Comparison of ENCODE assay signal across 27 mouse cellular contexts in genomic region chr17:44378391-44378790, GRCm38 (mm10).
DNase-seq lines count a peak whose midpoint lies in the region; ATAC-seq and TF ChIP-seq lines count a peak whose summit lies in the region.
"Had no signal": no experiment of that assay in that cellular context is flagged by ENCODE, and none has a peak within 500 bp of the region (broad histone marks: within the 10 kb centered on the region; RNA-seq: fewer than 3 reads in every experiment).

No protein-coding gene starts in this region.

- TF ChIP-seq CTCF in stomach, postnatal 0 days (IDR thresholded peaks at IDR 0.05; ENCODE audit: low read depth), result no peak

- no peaks in the 10 kb centered on the region for H3K27me3 ChIP-seq in embryonic facial prominence, embryonic 14.5 days (replicated peaks; ENCODE audit: control insufficient read depth, insufficient read depth, low read length)
- H3K27me3 ChIP-seq in embryonic facial prominence, embryonic 10.5 days (replicated peaks; ENCODE audit: low read depth, poor library complexity, severe bottlenecking), result no peaks in the 10 kb centered on the region
- no peaks in the 10 kb centered on the region for H3K27me3 ChIP-seq in stomach, postnatal 0 days (ENCODE audit: control insufficient read depth, insufficient read depth, low read length)
- H3K27me3 ChIP-seq: embryonic facial prominence, embryonic 13.5 days; forebrain, embryonic 13.5 days; heart, embryonic 13.5 days; midbrain, embryonic 15.5 days had no signal

- peak; percentile 75 for DNase-seq in embryonic facial prominence, embryonic 14.5 days (ENCODE audit: low spot score)
- no peak for DNase-seq in embryonic facial prominence, embryonic 10.5 days (ENCODE audit: low spot score)
- DNase-seq in left cerebral cortex, adult 11 months (ENCODE audit: low spot score), result peak; percentile 1
- no peak for DNase-seq in left cerebral cortex, adult 18-20 months (ENCODE audit: low spot score in 2 of 2)
- DNase-seq in brain, adult 2 months (ENCODE audit: low read depth, low spot score), result peak; percentile 47
- DNase-seq in skeletal muscle tissue, adult 2 months (ENCODE audit: low read depth, low spot score), result peak; percentile 17
- no peak for DNase-seq in stomach, postnatal 0 days (ENCODE audit: low spot score)
- DNase-seq: adrenal gland, postnatal 14 days; cerebellum, adult 2 months; embryo, embryonic 11 days; gastrocnemius, postnatal 10 days; heart, postnatal 10 days; kidney, adult 18-20 months; kidney, postnatal 25 days; left cerebral cortex, postnatal 4 days; lung, adult 2 months; lung, postnatal 14 days; thymus, adult 18-20 months; thymus, postnatal 25 days had no signal

- no peaks in the 10 kb centered on the region for H3K9me3 ChIP-seq in embryonic facial prominence, embryonic 14.5 days (ENCODE audit: control insufficient read depth, low read length)
- no peaks in the 10 kb centered on the region for H3K9me3 ChIP-seq in embryonic facial prominence, embryonic 10.5 days
- H3K9me3 ChIP-seq in stomach, postnatal 0 days (ENCODE audit: control insufficient read depth, low read length), result no peaks in the 10 kb centered on the region
- H3K9me3 ChIP-seq: forebrain, embryonic 13.5 days; kidney, embryonic 15.5 days; midbrain, embryonic 15.5 days had no signal

- no peak overlapping the region for H3K4me3 ChIP-seq in embryonic facial prominence, embryonic 14.5 days (ENCODE audit: low read depth, low read length)
- H3K4me3 ChIP-seq in embryonic facial prominence, embryonic 10.5 days, result no peak overlapping the region
- no peak overlapping the region for H3K4me3 ChIP-seq in stomach, postnatal 0 days (ENCODE audit: low read depth, low read length)
- H3K4me3 ChIP-seq: embryonic facial prominence, embryonic 13.5 days; erythroblast, embryonic 14.5 days; forebrain, embryonic 13.5 days; heart, embryonic 13.5 days; kidney, embryonic 15.5 days; midbrain, embryonic 15.5 days had no signal

- WGBS in embryonic facial prominence, embryonic 14.5 days, result 49% methylated on average over 7 of the region's 7 CpGs
- WGBS in embryonic facial prominence, embryonic 10.5 days, result 74% methylated on average over 7 of the region's 7 CpGs
- WGBS in stomach, postnatal 0 days, result 70% methylated on average over 7 of the region's 7 CpGs

- H3K4me1 ChIP-seq in embryonic facial prominence, embryonic 14.5 days (ENCODE audit: control insufficient read depth, insufficient read depth, low read length), result 0 out of 2 replicates have a peak, but pooled peaks cover 4% of the 10 kb centered on the region
- H3K4me1 ChIP-seq in embryonic facial prominence, embryonic 10.5 days, result peaks cover 18% of the 10 kb centered on the region
- no peaks in the 10 kb centered on the region for H3K4me1 ChIP-seq in stomach, postnatal 0 days (replicated peaks; ENCODE audit: control insufficient read depth, insufficient read depth)
- H3K4me1 ChIP-seq: embryonic facial prominence, embryonic 13.5 days; forebrain, embryonic 13.5 days; midbrain, embryonic 15.5 days had no signal

- ATAC-seq in embryonic facial prominence, embryonic 14.5 days (ENCODE audit: low read depth), result peak; percentile 53; the same call in 1 of the 2 replicates
- no peak for ATAC-seq in stomach, postnatal 0 days (ENCODE audit: low FRiP score, low TSS enrichment)
- ATAC-seq: forebrain, embryonic 13.5 days; midbrain, embryonic 15.5 days had no signal

- TF ChIP-seq EP300 in stomach, postnatal 0 days (optimal IDR thresholded peaks at IDR 0.05), result no peak

- no peak overlapping the region for H3K27ac ChIP-seq in embryonic facial prominence, embryonic 14.5 days (replicated peaks; ENCODE audit: low read depth, low read length)
- H3K27ac ChIP-seq in embryonic facial prominence, embryonic 10.5 days (replicated peaks), result no peak overlapping the region
- H3K27ac ChIP-seq in stomach, postnatal 0 days (replicated peaks), result no peak overlapping the region
- H3K27ac ChIP-seq: embryonic facial prominence, embryonic 13.5 days; forebrain, embryonic 13.5 days; heart, embryonic 13.5 days; hindbrain, embryonic 14.5 days; kidney, embryonic 15.5 days; liver, embryonic 14.5 days; midbrain, embryonic 15.5 days had no signal

- no peak overlapping the region for H3K4me2 ChIP-seq in embryonic facial prominence, embryonic 14.5 days (ENCODE audit: low read depth, low read length)
- no peak overlapping the region for H3K4me2 ChIP-seq in stomach, postnatal 0 days (replicated peaks; ENCODE audit: low read depth)
- H3K4me2 ChIP-seq: embryonic facial prominence, embryonic 13.5 days; forebrain, embryonic 13.5 days; heart, embryonic 13.5 days; hindbrain, embryonic 14.5 days; kidney, embryonic 15.5 days; midbrain, embryonic 15.5 days had no signal

- H3K9ac ChIP-seq in embryonic facial prominence, embryonic 14.5 days (ENCODE audit: low read depth, low read length), result no peak overlapping the region
- no peak overlapping the region for H3K9ac ChIP-seq in stomach, postnatal 0 days (ENCODE audit: low read length)
- H3K9ac ChIP-seq: embryonic facial prominence, embryonic 13.5 days; forebrain, embryonic 13.5 days; heart, embryonic 13.5 days; hindbrain, embryonic 14.5 days; kidney, embryonic 15.5 days; liver, embryonic 14.5 days; midbrain, embryonic 15.5 days had no signal

- H3K36me3 ChIP-seq in embryonic facial prominence, embryonic 14.5 days (ENCODE audit: control insufficient read depth, insufficient read depth, low read length), result no peaks in the 10 kb centered on the region
- H3K36me3 ChIP-seq in embryonic facial prominence, embryonic 10.5 days (replicated peaks), result no peaks in the 10 kb centered on the region
- H3K36me3 ChIP-seq in stomach, postnatal 0 days (ENCODE audit: control insufficient read depth, insufficient read depth, low read length), result no peaks in the 10 kb centered on the region
- H3K36me3 ChIP-seq: embryonic facial prominence, embryonic 13.5 days; heart, embryonic 13.5 days; kidney, embryonic 15.5 days; midbrain, embryonic 15.5 days had no signal

Comparison
In these comparisons a context has a peak if more than half of its experiments do, and no peak if none do; other contexts are left out.
1. DNase-seq: peak in embryonic facial prominence, embryonic 14.5 days (single experiment), left cerebral cortex, adult 11 months (single experiment), brain, adult 2 months (single experiment) and skeletal muscle tissue, adult 2 months (single experiment); none in embryonic facial prominence, embryonic 10.5 days (single experiment), left cerebral cortex, adult 18-20 months (0 of 2) and stomach, postnatal 0 days (single experiment).